In genomic region chr9:120518946-120519345, GRCm38 (mm10) we compare ENCODE assay signal across 14 mouse cellular contexts.
"Had no signal": no experiment of that assay in that cellular context is flagged by ENCODE, and none has a peak within 500 bp of the region (broad histone marks: within the 10 kb centered on the region; RNA-seq: fewer than 3 reads in every experiment).

No protein-coding gene starts in this region.

- H3K4me2 ChIP-seq: neural tube, embryonic 12.5 days; neural tube, embryonic 13.5 days; neural tube, embryonic 15.5 days; stomach, embryonic 15.5 days had no signal

- H3K9me3 ChIP-seq: neural tube, embryonic 12.5 days; neural tube, embryonic 13.5 days; neural tube, embryonic 15.5 days; stomach, embryonic 15.5 days had no signal

- DNase-seq: retina, postnatal 1 day; right cerebral cortex, postnatal 14 days; right cerebral cortex, postnatal 4 days; spleen, adult 18-20 months; thymus, adult 18-20 months; thymus, adult 2 months; thymus, postnatal 25 days; thymus, postnatal 36 days; thymus, postnatal 4 days had no signal

- H3K4me3 ChIP-seq: neural tube, embryonic 12.5 days; neural tube, embryonic 13.5 days; neural tube, embryonic 15.5 days; stomach, embryonic 15.5 days had no signal

- H3K9ac ChIP-seq: neural tube, embryonic 12.5 days; neural tube, embryonic 13.5 days; neural tube, embryonic 15.5 days; stomach, embryonic 15.5 days had no signal

- H3K27me3 ChIP-seq: neural tube, embryonic 12.5 days; neural tube, embryonic 13.5 days; neural tube, embryonic 15.5 days; stomach, embryonic 15.5 days had no signal

- H3K27ac ChIP-seq: neural tube, embryonic 12.5 days; neural tube, embryonic 13.5 days; neural tube, embryonic 15.5 days; stomach, embryonic 15.5 days; stomach, postnatal 0 days had no signal

- H3K4me1 ChIP-seq: neural tube, embryonic 12.5 days; neural tube, embryonic 13.5 days; neural tube, embryonic 15.5 days; stomach, embryonic 15.5 days had no signal

- H3K36me3 ChIP-seq: neural tube, embryonic 12.5 days; neural tube, embryonic 13.5 days; neural tube, embryonic 15.5 days; stomach, embryonic 15.5 days had no signal
